Mouse (Mus musculus): Measurements from ENCODE around the gene Defa31.
"Not testable (repeated sequence)": the region's sequence is repeated elsewhere in the genome, so short reads cannot be mapped to it uniquely, and the experiment has no call there.

The Defa31 gene

GRCm38 (mm10) chr8:21191314-21191713 lies at the start of gene Defa31:
Defa31 (plus strand) TSS chr8:21191614.
- DNase-seq (ENCODE audit: extremely low spot score, low spot score): not testable (repeated sequence)

GRCm38 (mm10) chr8:21161977-21162376 lies 29.4 kb upstream of the Defa31 start, which contains the start of gene Defa22:
Defa22 (plus strand) TSS chr8:21162277.
- not testable (repeated sequence) for DNase-seq (ENCODE audit: extremely low spot score, low spot score)

- DNase-seq (ENCODE audit: extremely low spot score, low spot score): not testable (repeated sequence)
Observed at GRCm38 (mm10) chr8:21201261-21201660, 9.8 kb downstream of the Defa31 start, which contains the start of gene Gm15293. Gm15293 (plus strand) TSS chr8:21201561.

Data from neural tube, embryonic 10.5 days (tissue).